Mouse (Mus musculus): ENCODE measurements at regions not wholly inside any gene's neighbourhood (a gene's known extent, or its start where the extent isn't known, plus 50 kb on each side); places are given as distances from the start of the nearest gene placed in this dataset.

DNA sequence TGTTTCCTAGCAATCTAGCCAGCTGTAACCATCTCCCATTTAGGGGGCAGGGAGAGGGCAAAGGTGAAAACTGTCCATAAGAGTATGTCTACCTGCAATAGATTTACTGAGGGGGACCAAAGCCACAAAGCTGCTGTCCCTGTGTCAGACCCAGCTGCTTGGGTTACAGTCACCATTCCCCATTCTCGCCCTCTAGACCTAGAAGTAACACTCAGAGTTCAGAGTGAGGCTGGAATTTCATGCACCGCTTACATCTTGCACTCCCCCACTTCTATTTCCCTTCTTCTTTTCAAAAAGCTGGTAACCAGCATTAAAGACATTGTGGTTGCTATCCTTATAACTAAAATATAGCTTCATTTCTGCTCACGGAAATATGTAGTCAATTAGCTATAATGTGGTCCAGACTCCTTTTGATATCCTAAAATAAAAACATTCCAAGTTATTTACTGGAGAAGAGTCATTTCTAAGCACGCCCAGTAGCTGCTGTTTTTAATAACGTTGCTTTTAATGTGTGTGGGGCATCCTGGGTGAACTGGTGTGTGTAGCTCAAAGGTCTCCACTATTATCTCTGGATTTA lies 157.4 kb upstream of the Fbxo11 start:
- H3K4me2 ChIP-seq (replicated peaks), result no peak overlapping the region
- no peak overlapping the region for H3K27ac ChIP-seq
- H3K4me1 ChIP-seq (replicated peaks), result no peaks in the 10 kb centered on the region
- whole genome bisulfite sequencing, result 63% methylated on average over 5 of the region's 5 CpGs
- no peak for ATAC-seq
- H3K9me3 ChIP-seq, result no peaks in the 10 kb centered on the region
- no peaks in the 10 kb centered on the region for H3K36me3 ChIP-seq
- H3K4me3 ChIP-seq (replicated peaks), result no peak overlapping the region
- no peaks in the 10 kb centered on the region for H3K27me3 ChIP-seq (replicated peaks)
- H3K9ac ChIP-seq, result no peak overlapping the region

DNA sequence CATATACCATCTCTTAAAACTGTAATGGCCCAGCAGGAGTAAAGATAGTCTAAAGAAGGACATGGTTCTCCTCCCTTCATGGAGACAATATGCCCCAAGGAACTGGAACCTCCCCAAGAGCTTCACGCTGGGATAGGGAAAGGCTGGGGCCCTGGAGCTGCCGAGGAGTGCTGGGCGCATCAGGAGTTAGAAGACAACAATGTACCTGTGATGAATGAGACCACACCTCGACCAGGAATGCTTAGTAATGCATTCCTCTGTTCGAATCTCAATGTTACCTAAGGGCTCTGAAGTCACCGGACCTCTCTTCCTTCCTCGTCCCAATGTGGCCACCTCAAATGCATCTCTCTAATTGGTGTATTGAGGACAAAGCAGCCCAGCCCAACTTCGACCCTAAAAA lies 175.4 kb upstream of the Fbxo11 start:
- no peaks in the 10 kb centered on the region for H3K4me1 ChIP-seq (replicated peaks)
- no peak overlapping the region for H3K4me3 ChIP-seq (replicated peaks)
- no peaks in the 10 kb centered on the region for H3K27me3 ChIP-seq (replicated peaks)
- H3K27ac ChIP-seq, result no peak overlapping the region
- no peak for ATAC-seq
- no peaks in the 10 kb centered on the region for H3K9me3 ChIP-seq
- H3K36me3 ChIP-seq, result no peaks in the 10 kb centered on the region
- WGBS, result 78% methylated on average over 8 of the region's 8 CpGs
- H3K9ac ChIP-seq, result no peak overlapping the region
- no peak overlapping the region for H3K4me2 ChIP-seq (replicated peaks)

DNA sequence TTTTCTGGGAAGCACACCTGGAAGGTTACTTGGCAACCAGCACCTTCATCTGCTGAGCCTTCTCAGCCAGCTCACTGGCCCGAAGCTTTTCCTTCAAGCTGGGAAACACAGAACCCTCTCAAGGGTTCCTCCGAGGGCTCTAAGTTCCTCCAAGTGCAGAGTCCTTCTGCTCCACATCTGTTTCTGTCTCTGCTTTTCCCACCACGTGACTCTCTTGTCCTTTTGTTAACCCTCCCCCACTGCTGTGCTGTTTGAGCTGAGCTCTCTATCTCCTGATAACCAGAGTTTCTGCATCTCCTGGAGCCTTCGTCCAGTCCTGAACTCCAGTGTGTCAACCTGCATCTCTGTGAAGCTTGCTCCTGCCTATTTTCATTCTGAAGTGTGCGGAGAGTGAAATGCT lies 183.5 kb upstream of the Fbxo11 start:
- Histone ChIP-seq H3K27ac (no peak overlapping the region), H3K4me3 (replicated peaks) (no peak overlapping the region), H3K4me2 (replicated peaks) (no peak overlapping the region), H3K9ac (no peak overlapping the region), H3K36me3 (no peaks in the 10 kb centered on the region), H3K27me3 (replicated peaks) (no peaks in the 10 kb centered on the region), H3K4me1 (replicated peaks) (no peaks in the 10 kb centered on the region), H3K9me3 (no peaks in the 10 kb centered on the region)
- no peak for ATAC-seq
- WGBS, result 56% methylated on average over 5 of the region's 5 CpGs

DNA sequence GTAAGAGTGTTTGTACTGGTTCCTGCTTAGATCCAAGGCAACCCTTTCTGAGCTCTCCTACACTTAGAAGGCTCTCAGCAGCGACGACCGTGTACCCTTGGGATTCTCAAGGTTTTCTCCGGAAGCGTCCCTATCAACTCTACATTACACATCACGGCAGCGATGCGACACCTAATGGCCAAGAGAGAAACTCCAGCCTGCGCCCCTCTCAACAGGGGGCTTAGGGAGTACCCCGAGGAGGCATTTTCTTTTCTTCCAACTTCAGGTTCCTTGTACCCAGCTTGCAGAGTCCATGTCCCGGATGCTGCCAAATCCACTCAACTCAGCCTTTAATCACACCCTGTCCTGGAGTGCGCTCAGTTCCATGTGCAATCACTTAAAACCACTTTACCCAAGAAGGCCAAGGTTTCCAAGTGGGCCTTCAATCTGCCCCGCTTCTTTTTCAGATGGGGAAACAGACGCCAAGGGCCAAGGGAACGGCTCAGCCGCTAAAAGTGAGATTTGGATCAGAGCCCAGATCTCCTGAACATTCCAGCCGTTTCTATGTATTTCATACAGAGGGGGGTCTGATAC lies 186.9 kb upstream of the Fbxo11 start:
- ATAC-seq, result peak; percentile 40
- H3K9ac ChIP-seq, result no peak overlapping the region
- H3K27me3 ChIP-seq (replicated peaks), result no peaks in the 10 kb centered on the region
- H3K4me3 ChIP-seq (replicated peaks), result no peak overlapping the region
- H3K36me3 ChIP-seq, result no peaks in the 10 kb centered on the region
- WGBS, result 14% methylated on average over 17 of the region's 17 CpGs
- no peaks in the 10 kb centered on the region for H3K9me3 ChIP-seq
- no peak overlapping the region for H3K27ac ChIP-seq
- H3K4me1 ChIP-seq (replicated peaks), result peaks cover 3% of the 10 kb centered on the region; the same call in 1 of the 2 replicates
- peak overlapping the region; percentile 51 for H3K4me2 ChIP-seq (replicated peaks)

DNA sequence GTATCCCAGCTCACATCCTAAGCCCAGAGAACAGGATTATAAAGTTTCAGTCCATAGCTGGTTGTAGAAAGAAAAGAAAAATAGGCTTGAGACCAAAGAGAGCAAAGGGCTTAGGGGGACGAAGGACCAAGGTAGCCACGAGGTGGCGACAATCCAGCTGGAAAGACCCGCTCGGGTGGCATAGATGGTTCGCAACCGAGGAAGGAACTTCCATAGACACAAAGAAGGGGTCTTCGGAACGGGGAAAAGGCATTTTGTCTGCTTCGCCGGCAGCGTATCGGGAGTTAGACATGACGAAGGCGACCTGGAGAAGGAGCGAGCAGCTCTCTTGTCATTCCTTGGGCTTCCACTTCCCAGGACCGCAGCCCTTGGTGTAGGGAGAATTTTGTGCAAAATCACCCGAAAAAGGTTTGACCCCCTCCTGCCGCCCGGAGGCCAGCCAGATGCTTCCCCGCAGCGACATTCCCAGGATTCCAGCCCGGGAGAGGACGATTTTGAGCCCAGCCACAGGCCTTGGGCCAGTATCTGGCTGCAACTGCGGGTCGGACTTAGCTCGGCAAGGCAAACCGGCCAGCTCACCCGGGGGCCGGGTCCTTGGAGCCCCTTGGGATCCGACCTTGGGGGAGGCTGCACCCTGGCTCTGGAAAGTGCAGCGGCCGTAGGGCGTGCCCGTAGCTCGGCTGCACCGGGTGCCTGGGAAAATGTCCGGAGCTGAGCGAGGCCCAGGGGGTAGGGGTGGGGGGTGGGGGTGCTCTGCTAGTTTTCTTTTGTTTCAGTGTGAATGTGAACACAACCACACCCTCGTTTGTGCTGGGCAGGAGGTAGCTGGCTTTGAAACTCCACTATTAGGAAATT lies 184.5 kb upstream of the Foxn2 start:
- no peaks in the 10 kb centered on the region for H3K27me3 ChIP-seq (replicated peaks)
- H3K36me3 ChIP-seq, result no peaks in the 10 kb centered on the region
- H3K4me2 ChIP-seq (replicated peaks), result peak overlapping the region; percentile 97
- peak overlapping the region; percentile 92 for H3K27ac ChIP-seq
- no peaks in the 10 kb centered on the region for H3K9me3 ChIP-seq
- under 1% methylated on average over 40 of the region's 40 CpGs for WGBS
- peak overlapping the region; percentile 65 for H3K4me3 ChIP-seq (replicated peaks)
- H3K9ac ChIP-seq, result peak overlapping the region; percentile 74
- ATAC-seq, result peak; percentile 76
- H3K4me1 ChIP-seq (replicated peaks), result peaks cover 3% of the 10 kb centered on the region; the same call in 1 of the 2 replicates

DNA sequence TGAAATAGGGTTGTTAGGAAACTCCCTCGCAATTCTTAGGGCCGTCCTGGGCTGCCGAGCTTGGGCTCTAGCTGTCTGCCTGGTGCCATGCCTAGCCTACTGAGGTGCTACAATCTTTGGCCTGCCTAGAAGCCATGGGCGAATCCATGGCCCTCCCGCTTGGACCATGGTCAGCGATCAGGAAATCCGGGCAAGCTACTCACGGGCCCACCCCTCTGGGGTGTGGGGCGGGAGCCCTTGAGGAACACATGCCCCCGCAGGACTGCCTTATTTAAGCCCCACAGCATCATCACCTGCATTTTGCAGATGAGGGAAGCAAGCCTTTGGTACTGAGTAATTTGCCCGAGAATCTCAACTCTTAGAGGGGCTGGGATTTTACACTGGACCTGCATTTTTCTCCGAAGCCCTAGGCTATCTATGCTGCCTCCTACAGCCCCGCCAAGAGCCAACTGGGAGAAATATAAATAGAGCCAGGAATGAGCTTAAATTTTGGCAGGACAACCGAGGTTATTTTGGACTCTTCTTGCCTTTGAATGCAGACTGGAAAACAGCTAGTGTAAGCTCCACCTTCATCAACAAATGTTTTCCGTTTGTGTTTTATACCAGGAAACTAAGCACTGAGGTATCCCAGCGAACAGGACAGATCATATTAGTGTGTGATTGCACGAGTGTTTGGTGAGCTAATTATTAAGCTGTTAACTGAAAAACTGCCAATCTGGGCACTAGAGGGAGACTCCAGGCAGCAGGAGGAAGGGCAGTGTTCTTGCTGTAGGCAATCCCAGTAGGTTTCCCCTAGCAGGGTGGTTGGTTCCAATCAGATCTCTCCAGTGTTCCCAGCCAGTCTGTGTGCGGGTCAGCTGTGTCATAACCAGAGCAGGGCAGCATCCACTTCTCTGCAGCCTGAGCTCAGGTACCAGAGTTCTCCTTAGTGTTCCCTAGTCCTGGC lies 183.6 kb upstream of the Foxn2 start:
- Histone ChIP-seq H3K4me2 (replicated peaks) (peak overlapping the region; percentile 97), H3K9ac (peak overlapping the region; percentile 74), H3K4me1 (replicated peaks) (peaks cover 3% of the 10 kb centered on the region; the same call in 1 of the 2 replicates), H3K9me3 (no peaks in the 10 kb centered on the region), H3K4me3 (replicated peaks) (peak overlapping the region; percentile 65), H3K27me3 (replicated peaks) (no peaks in the 10 kb centered on the region), H3K36me3 (no peaks in the 10 kb centered on the region), H3K27ac (peak overlapping the region; percentile 92)
- peak; percentile 87 for ATAC-seq
- WGBS, result 1% methylated on average over 18 of the region's 18 CpGs

DNA sequence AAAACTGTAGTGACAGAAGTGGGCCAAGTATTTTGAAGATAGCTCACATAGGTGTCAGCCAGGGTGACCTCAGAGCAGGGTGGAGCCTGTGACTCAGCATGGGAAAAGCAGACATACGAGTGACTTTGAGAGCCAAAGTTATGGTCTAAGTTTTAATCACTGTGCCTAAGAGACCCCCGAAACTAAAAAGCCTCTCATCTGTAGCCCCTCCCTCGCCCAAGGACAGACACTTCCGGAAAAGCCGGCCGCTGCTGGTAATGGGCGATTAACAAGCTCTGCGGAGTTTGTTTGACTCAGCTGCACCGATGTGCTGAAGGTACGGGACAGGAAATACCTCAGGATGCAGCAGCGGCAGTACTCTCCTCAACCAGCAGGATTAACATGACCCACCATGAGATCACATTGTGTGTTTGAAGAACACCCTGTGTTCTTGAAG lies 182.1 kb upstream of the Foxn2 start:
- no peaks in the 10 kb centered on the region for H3K27me3 ChIP-seq (replicated peaks)
- no peaks in the 10 kb centered on the region for H3K9me3 ChIP-seq
- 64% methylated on average over 11 of the region's 11 CpGs for WGBS
- H3K4me1 ChIP-seq (replicated peaks), result peaks cover 3% of the 10 kb centered on the region; the same call in 1 of the 2 replicates
- no peak overlapping the region; the same call in 1 of the 2 replicates for H3K4me2 ChIP-seq (replicated peaks)
- no peak overlapping the region for H3K4me3 ChIP-seq (replicated peaks)
- no peak overlapping the region for H3K9ac ChIP-seq
- H3K36me3 ChIP-seq, result no peaks in the 10 kb centered on the region
- H3K27ac ChIP-seq, result no peak overlapping the region
- ATAC-seq, result no peak

DNA sequence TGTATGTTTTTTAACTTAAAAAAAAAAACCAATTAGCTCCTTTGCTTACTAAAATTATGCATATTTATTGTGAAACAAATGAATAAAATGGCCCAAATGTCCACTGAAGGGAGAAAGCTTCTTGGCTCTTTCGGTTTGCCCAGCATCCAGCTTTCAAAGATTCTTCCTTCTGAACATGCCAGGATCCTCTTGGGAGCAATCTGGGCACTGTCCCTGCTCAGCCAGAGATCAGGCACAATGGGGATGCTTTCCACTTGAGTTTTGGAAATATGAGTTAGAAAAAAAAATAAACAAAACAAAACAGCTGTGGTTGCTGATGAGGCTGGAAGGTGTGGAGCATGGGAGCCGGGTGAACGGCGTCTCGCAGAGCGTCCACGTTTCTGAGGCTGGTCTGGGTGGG lies 180.3 kb upstream of the Foxn2 start:
- 92% methylated on average over 7 of the region's 7 CpGs for WGBS
- H3K4me1 ChIP-seq (replicated peaks), result peaks cover 3% of the 10 kb centered on the region; the same call in 1 of the 2 replicates
- no peak overlapping the region for H3K27ac ChIP-seq
- H3K9ac ChIP-seq, result no peak overlapping the region
- no peak for ATAC-seq
- H3K9me3 ChIP-seq, result no peaks in the 10 kb centered on the region
- no peaks in the 10 kb centered on the region for H3K36me3 ChIP-seq
- H3K4me2 ChIP-seq (replicated peaks), result no peak overlapping the region
- H3K4me3 ChIP-seq (replicated peaks), result no peak overlapping the region
- no peaks in the 10 kb centered on the region for H3K27me3 ChIP-seq (replicated peaks)

DNA sequence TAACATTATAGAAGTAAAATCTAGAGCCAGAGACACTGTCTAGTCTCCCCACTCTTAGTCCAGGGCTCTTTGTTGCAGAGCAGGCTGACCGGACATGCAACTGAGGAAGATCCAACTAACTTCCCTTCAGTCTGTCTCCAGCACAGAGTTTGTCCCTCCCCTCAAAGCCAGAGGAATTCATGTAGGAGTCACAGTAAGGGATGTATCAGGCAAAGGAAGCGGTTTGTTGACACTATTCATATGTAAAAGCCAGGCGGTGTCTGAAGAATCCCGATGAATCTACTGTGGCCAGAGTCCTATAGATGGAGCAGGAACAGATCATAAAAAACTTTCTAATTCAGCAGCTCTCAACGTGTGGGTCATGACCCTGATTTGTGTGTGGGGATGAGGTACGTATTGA lies 179.7 kb upstream of the Foxn2 start:
- 44% methylated on average over 6 of the region's 6 CpGs for WGBS
- Histone ChIP-seq H3K9ac (no peak overlapping the region), H3K4me1 (replicated peaks) (peaks cover 3% of the 10 kb centered on the region; the same call in 1 of the 2 replicates), H3K27ac (no peak overlapping the region), H3K36me3 (no peaks in the 10 kb centered on the region), H3K4me3 (replicated peaks) (no peak overlapping the region), H3K9me3 (no peaks in the 10 kb centered on the region), H3K27me3 (replicated peaks) (no peaks in the 10 kb centered on the region), H3K4me2 (replicated peaks) (no peak overlapping the region)
- no peak for ATAC-seq

DNA sequence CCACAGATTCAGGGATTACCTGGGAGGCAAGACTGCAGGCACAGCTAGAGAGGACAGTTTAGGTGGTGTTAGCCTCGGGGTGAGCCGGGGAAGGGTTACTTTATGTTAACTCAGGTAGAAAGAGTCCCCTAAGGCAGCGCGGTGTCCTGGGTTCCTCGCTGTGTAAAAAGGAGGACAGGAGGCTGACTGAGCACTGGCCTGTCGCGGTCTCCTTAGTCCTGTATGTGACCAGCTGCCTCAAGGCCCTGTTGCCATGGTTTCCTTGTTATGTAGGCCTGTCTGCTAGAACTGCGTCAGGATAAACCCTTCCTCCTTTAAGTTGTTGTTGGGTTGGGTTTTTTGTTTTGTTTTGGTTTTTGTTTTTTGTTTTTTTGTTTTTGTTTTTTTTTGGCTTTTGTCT lies 179.0 kb upstream of the Foxn2 start:
- Histone ChIP-seq H3K9ac (no peak overlapping the region), H3K4me1 (replicated peaks) (peaks cover 2% of the 10 kb centered on the region; the same call in 1 of the 2 replicates), H3K4me3 (replicated peaks) (no peak overlapping the region), H3K36me3 (no peaks in the 10 kb centered on the region), H3K9me3 (no peaks in the 10 kb centered on the region), H3K4me2 (replicated peaks) (no peak overlapping the region), H3K27me3 (replicated peaks) (no peaks in the 10 kb centered on the region), H3K27ac (no peak overlapping the region)
- 65% methylated on average over 8 of the region's 8 CpGs for WGBS
- ATAC-seq, result no peak

DNA sequence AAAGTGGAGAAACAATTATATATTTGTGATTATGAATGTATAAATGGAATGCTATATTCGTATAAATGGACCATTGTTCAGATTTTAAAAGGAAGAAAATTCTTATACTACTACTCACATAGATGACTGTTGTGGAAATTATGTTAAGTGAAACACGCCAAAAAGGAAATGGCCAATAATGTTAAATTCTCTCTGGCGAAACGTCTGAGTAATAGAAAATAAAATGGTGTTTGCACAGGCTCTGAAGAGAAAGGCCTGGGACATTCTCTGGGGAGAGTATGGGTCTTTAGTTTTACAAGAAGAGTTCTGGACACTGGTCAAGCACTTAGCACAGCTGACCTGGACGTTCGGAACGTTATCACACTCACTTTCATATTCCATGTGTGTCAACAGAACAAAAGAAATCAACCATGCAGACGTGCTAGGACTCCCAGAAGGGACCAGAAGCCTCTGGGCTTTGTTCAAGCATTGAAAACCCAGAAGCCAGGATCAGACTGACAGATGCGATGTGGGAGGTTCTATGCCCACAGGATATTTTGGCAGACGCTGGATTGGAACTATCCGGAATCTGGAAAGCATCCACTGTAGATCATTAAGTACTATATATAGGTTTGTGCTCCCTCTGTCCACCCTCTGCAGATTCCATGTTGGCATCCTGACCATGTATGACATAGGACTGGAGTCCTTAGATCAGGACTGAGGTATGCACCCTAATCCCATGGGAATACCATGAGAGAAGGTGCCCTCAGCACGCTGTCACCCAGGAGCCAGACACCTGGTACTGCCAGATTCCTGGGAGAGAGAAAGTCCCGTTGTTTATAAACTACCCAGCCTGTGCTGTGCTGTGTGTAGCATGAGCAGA lies 178.0 kb upstream of the Foxn2 start:
- WGBS, result 72% methylated on average over 13 of the region's 13 CpGs
- Histone ChIP-seq H3K36me3 (no peaks in the 10 kb centered on the region), H3K9ac (no peak overlapping the region), H3K4me3 (replicated peaks) (no peak overlapping the region), H3K27me3 (replicated peaks) (no peaks in the 10 kb centered on the region), H3K4me2 (replicated peaks) (no peak overlapping the region), H3K27ac (no peak overlapping the region), H3K4me1 (replicated peaks) (no peaks in the 10 kb centered on the region), H3K9me3 (no peaks in the 10 kb centered on the region)
- no peak for ATAC-seq
